Mouse (Mus musculus): ENCODE measurements around the gene Jmjd7. TPM values are rescaled to one million over a fixed set of nuclear protein-coding genes. Genes with fewer than 3 reads are reported as not detected.

Gene Jmjd7
- polyA plus RNA-seq (2012; rRNA removed): 6.4 and 7.3 TPM in 2 replicates

GRCm38 (mm10) chr2:120026984-120027949, at the start of gene Jmjd7, which contains the start of gene Gm28042:
Jmjd7 (plus strand) TSS chr2:120027483.
Gm28042 (plus strand) TSS chr2:120027493.
- no peaks in the 10 kb centered on the region for H3K27me3 ChIP-seq (ENCODE audit: control insufficient read depth, insufficient read depth, low read length)
- peaks cover 17% of the 10 kb centered on the region for H3K4me1 ChIP-seq (ENCODE audit: control insufficient read depth, insufficient read depth, low read length)
- H3K27ac ChIP-seq (ENCODE audit: control insufficient read depth, insufficient read depth, low read depth, low read length): peak within 1 kb of the TSS; percentile 94
- TF ChIP-seq CTCF (IDR thresholded peaks at IDR 0.05; ENCODE audit: control insufficient read depth, insufficient read depth, insufficient replicate concordance, low read depth, low read length): no peak; the same call in 1 of the 2 replicates
- TF ChIP-seq POLR2A (IDR thresholded peaks at IDR 0.05; ENCODE audit: control insufficient read depth, low read depth, low read length): peak; percentile 53
- H3K36me3 ChIP-seq (ENCODE audit: control insufficient read depth, insufficient read depth, low read length): no peaks in the 10 kb centered on the region; the same call in 1 of the 2 replicates
- peak within 1 kb of the TSS; percentile 96 for H3K4me3 ChIP-seq (ENCODE audit: control insufficient read depth, low read depth, low read length)

GRCm38 (mm10) chr2:119980343-119980986, 46.8 kb upstream of the Jmjd7 start:
- Histone ChIP-seq H3K4me1 (ENCODE audit: control insufficient read depth, insufficient read depth, low read length) (peaks cover 3% of the 10 kb centered on the region), H3K36me3 (ENCODE audit: control insufficient read depth, insufficient read depth, low read length) (no peaks in the 10 kb centered on the region; the same call in 1 of the 2 replicates), H3K27me3 (ENCODE audit: control insufficient read depth, insufficient read depth, low read length) (no peaks in the 10 kb centered on the region), H3K4me3 (ENCODE audit: control insufficient read depth, low read depth, low read length) (no peak overlapping the region), H3K27ac (ENCODE audit: control insufficient read depth, insufficient read depth, low read depth, low read length) (no peak overlapping the region)
- TF ChIP-seq CTCF (IDR thresholded peaks at IDR 0.05; ENCODE audit: control insufficient read depth, insufficient read depth, insufficient replicate concordance, low read depth, low read length) (no peak), POLR2A (IDR thresholded peaks at IDR 0.05; ENCODE audit: control insufficient read depth, low read depth, low read length) (no peak)

DNA sequence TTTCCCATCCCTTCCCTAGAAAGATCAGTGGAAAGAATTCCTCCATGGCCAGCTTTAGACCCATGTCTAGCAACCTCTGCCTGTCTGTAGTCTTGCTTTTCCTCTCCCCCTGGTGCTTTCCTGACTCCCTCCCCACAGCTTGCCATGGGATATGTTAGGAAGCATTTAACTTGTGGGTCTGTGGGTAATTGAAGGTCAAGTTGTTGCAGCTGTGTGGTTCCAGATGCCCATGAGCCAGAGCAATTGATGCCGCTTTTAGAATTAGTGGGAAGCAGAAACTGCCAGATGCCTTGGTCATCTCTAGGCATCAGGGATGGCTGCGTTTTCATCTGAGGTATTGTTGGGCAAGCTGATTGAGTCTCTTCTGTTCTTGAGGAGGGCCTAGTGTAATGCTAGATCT, 45.7 kb upstream of the Jmjd7 start:
- TF ChIP-seq CTCF (IDR thresholded peaks at IDR 0.05; ENCODE audit: control insufficient read depth, insufficient read depth, insufficient replicate concordance, low read depth, low read length) (no peak), POLR2A (IDR thresholded peaks at IDR 0.05; ENCODE audit: control insufficient read depth, low read depth, low read length) (no peak)
- Histone ChIP-seq H3K36me3 (ENCODE audit: control insufficient read depth, insufficient read depth, low read length) (peaks cover 2% of the 10 kb centered on the region; the same call in 1 of the 2 replicates), H3K27ac (ENCODE audit: control insufficient read depth, insufficient read depth, low read depth, low read length) (no peak overlapping the region), H3K4me3 (ENCODE audit: control insufficient read depth, low read depth, low read length) (no peak overlapping the region), H3K4me1 (ENCODE audit: control insufficient read depth, insufficient read depth, low read length) (peaks cover 3% of the 10 kb centered on the region), H3K27me3 (ENCODE audit: control insufficient read depth, insufficient read depth, low read length) (no peaks in the 10 kb centered on the region)

DNA sequence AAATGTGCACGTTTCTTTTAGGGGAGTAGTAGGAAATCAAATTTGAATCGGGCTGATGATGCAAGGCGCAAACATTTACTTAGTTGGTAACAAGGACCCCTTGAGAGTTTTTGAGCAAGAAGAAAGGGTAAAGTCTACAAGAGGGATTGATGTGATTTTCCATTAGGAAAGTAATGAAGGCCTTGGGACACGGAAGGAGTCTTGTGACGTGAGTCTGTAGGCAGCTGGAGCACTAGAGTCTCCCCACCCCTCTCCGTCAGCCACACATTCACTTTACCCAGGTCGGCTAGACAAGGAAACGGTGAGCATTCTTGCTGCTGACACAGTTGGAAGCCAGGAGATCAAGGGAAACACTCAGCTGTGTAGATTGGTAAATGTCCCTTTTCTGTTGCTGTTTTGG, 41.4 kb upstream of the Jmjd7 start:
- no peaks in the 10 kb centered on the region for H3K27me3 ChIP-seq (ENCODE audit: control insufficient read depth, insufficient read depth, low read length)
- H3K27ac ChIP-seq (ENCODE audit: control insufficient read depth, insufficient read depth, low read depth, low read length): no peak overlapping the region
- H3K4me3 ChIP-seq (ENCODE audit: control insufficient read depth, low read depth, low read length): no peak overlapping the region
- peaks cover 3% of the 10 kb centered on the region; the same call in 1 of the 2 replicates for H3K36me3 ChIP-seq (ENCODE audit: control insufficient read depth, insufficient read depth, low read length)
- TF ChIP-seq POLR2A (IDR thresholded peaks at IDR 0.05; ENCODE audit: control insufficient read depth, low read depth, low read length) (no peak), CTCF (IDR thresholded peaks at IDR 0.05; ENCODE audit: control insufficient read depth, insufficient read depth, insufficient replicate concordance, low read depth, low read length) (no peak)
- H3K4me1 ChIP-seq (ENCODE audit: control insufficient read depth, insufficient read depth, low read length): no peaks in the 10 kb centered on the region

DNA sequence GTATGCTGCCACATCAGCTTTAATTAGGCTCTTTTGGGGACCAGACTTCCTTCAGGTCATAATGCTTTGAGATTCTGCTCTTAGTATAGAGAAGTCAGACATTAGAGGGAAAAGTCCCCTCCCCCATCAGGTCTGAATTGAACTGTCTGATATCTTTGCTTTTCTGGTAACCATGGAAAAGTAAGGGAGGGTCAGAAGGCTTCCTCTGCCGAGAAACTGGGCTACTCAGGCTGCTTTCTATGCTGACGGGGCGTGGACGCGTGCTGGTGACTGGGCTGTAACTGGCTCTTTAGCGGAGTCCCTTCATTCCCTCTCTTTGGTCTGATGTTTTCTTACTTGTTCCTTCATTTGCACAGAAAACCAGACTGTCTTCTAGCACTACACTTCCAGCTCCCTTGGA, 40.9 kb upstream of the Jmjd7 start:
- Histone ChIP-seq H3K4me1 (ENCODE audit: control insufficient read depth, insufficient read depth, low read length) (no peaks in the 10 kb centered on the region), H3K27ac (ENCODE audit: control insufficient read depth, insufficient read depth, low read depth, low read length) (no peak overlapping the region), H3K36me3 (ENCODE audit: control insufficient read depth, insufficient read depth, low read length) (peaks cover 3% of the 10 kb centered on the region; the same call in 1 of the 2 replicates), H3K4me3 (ENCODE audit: control insufficient read depth, low read depth, low read length) (no peak overlapping the region), H3K27me3 (ENCODE audit: control insufficient read depth, insufficient read depth, low read length) (no peaks in the 10 kb centered on the region)
- no peak for TF ChIP-seq CTCF (IDR thresholded peaks at IDR 0.05; ENCODE audit: control insufficient read depth, insufficient read depth, insufficient replicate concordance, low read depth, low read length)
- no peak for TF ChIP-seq POLR2A (IDR thresholded peaks at IDR 0.05; ENCODE audit: control insufficient read depth, low read depth, low read length)

GRCm38 (mm10) chr2:119987441-119987840, 39.8 kb upstream of the Jmjd7 start:
- H3K4me1 ChIP-seq (ENCODE audit: control insufficient read depth, insufficient read depth, low read length): no peaks in the 10 kb centered on the region
- H3K4me3 ChIP-seq (ENCODE audit: control insufficient read depth, low read depth, low read length): no peak overlapping the region
- H3K27me3 ChIP-seq (ENCODE audit: control insufficient read depth, insufficient read depth, low read length): no peaks in the 10 kb centered on the region
- TF ChIP-seq POLR2A (IDR thresholded peaks at IDR 0.05; ENCODE audit: control insufficient read depth, low read depth, low read length) (no peak), CTCF (IDR thresholded peaks at IDR 0.05; ENCODE audit: control insufficient read depth, insufficient read depth, insufficient replicate concordance, low read depth, low read length) (no peak)
- peaks cover 3% of the 10 kb centered on the region for H3K36me3 ChIP-seq (ENCODE audit: control insufficient read depth, insufficient read depth, low read length)
- H3K27ac ChIP-seq (ENCODE audit: control insufficient read depth, insufficient read depth, low read depth, low read length): no peak overlapping the region

DNA sequence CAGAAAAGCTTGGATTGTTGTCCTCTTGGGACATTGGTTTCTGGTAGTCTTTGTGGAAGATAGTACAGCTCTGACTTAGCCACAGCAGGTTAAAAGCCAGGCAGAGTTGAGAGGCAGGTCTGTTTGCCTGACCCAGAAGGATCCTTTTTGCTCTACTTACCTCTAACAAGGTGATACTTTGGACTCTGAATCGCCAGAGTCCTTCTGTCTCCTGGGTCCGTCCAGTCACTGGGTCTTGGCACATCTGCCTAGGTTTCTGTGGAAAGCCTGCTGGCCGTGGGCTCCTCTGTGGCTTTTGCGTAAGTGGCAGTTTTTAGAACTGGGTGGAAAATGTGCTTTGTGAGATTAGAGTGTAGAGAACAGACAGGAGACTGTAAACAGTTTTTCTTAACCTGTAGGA, 38.3 kb upstream of the Jmjd7 start:
- H3K4me1 ChIP-seq (ENCODE audit: control insufficient read depth, insufficient read depth, low read length): no peaks in the 10 kb centered on the region
- no peak overlapping the region for H3K4me3 ChIP-seq (ENCODE audit: control insufficient read depth, low read depth, low read length)
- H3K36me3 ChIP-seq (ENCODE audit: control insufficient read depth, insufficient read depth, low read length): peaks cover 3% of the 10 kb centered on the region
- no peak overlapping the region for H3K27ac ChIP-seq (ENCODE audit: control insufficient read depth, insufficient read depth, low read depth, low read length)
- no peaks in the 10 kb centered on the region for H3K27me3 ChIP-seq (ENCODE audit: control insufficient read depth, insufficient read depth, low read length)
- TF ChIP-seq POLR2A (IDR thresholded peaks at IDR 0.05; ENCODE audit: control insufficient read depth, low read depth, low read length) (no peak), CTCF (IDR thresholded peaks at IDR 0.05; ENCODE audit: control insufficient read depth, insufficient read depth, insufficient replicate concordance, low read depth, low read length) (no peak)
